Mouse (Mus musculus) lung, adult 2 months (tissue): ENCODE results near the gene Atp6v0a1.

Experiments
- CTCF ChIP-seq: fragments of 200-500 bp; IDR thresholded peaks from 2 replicates; pipeline ENCODE4 v1.5.1; 2011; ENCODE audit warnings: mild to moderate bottlenecking, low read length, control low read depth; ENCODE audit not compliant: insufficient read depth
- POLR2A ChIP-seq: fragments of 200-500 bp; IDR thresholded peaks from 2 replicates; pipeline ENCODE4 v1.6.1; 2011; ENCODE audit warnings: low read depth, mild to moderate bottlenecking, control low read depth, low read length, borderline replicate concordance; ENCODE audit errors: extremely low read depth

DNA sequence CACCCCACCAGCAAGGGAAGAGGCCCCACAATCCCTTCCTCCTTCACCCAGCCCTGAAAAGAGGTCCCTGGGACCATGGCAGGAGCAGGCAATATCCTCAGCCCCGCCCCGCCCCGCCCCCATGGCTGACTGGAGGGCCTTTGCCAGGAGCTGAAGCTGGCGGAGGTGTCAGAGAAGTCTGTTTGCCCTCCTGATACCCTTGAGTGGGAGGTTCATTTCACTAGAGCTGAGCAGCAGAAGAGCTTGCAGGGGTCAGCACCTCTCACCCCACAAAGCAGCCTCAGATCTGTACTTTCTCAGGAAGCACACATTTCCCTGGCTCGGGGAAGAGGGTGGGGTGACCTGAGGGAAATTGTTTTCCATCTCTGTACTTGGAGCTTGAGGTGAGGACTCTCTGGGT, 49.5 kb downstream of the Atp6v0a1 start:
- TF ChIP-seq CTCF (no peak), POLR2A (no peak)
